Mouse (Mus musculus) heart, adult 9 months (tissue): ENCODE data around the gene Gm10570.

Source experiments
- DNase-seq, 2 experiments: peaks; one replicate each; pipeline ENCODE4 v3.0.0; 2022; ENCODE audit warnings: low spot score in 2 of 2

Gene Gm10570

DNA sequence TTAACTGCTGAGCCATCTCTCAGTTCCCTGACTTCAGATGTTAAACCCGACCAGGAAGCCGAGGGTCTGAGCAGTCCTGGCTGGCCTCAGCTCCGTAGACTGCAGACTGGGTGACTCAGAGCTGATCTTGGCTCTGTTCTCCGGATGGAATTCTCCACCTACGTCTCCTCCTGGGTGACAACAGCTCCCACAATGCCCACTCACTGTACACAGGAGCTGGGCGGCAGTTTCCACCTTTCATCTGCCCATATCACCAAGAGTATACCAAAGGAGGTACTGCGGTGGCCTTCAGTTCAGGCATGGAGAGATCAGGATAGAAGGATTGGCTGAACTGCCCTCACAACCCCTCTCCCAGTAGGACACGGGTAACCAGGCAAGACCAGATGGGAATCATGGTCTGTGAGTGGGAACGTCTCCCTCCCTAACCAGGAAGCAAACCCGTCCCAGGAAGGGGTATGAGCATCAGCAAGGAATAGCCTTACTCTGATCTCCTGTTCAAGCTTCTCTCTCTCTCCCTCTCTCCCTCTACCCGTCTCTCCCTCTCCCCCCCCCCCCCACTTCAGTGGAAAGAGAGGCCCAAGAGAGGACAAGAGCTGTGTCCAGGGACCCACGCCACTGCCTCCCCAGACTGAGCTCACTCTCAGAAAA lies 34.7 kb downstream of the Gm10570 start:
- DNase-seq, result no peak

DNA sequence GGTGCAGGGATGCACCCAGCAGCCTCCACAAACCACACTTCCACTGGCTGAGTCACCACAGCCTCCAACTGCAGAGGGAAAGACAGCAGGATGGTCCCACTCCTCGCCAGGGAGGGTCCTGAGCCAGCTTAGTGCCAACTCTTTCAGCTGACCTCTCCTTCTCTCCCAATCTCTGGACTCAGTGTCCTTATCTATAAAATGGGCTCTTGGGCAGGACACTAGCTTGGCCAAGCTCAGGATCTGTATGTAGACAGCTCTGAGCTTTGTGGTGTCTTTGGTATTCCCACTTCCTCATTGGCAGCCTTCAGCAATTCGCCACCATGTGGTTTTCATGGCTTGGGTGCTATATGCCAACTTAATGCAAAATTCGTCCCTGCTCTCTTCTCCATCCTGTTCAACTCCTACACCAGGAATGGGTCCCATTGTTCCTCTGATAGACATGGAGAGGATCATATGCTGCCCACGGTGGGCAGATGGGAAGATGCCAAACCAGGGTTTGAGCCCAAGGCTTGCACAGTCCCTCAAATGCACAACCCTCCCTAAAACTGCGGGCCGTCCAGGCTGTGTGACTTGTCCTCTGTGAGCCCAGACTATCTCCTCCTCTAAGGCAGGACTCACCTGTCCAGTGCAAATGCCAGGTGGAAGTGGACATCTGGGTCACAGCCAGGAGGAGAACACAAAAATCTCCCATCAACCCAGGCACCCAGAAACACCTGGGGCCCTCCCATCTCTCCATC lies 37.7 kb downstream of the Gm10570 start:
- no peak for DNase-seq

DNA sequence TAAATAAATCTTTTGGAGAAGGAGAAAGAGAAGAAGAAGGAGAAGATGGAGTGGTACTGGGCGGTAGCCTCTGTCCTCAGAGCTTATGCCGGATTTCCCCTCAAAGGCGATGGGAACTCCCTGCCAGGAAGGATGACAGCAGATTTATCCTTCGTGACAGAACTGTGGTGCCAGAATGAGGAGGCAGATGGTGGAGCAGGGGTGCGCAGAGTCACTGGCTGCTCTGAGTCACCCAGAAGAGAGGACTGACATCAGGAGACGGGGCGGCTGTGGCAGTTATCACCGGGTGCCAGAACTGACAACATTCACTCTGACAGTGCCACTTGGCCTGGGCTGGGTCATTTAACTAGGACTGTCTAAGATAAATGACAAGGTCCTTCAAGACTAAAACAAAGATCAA lies 38.4 kb downstream of the Gm10570 start:
- DNase-seq, result no peak

GRCm38 (mm10) chr4:130268736-130269135 lies 39.7 kb downstream of the Gm10570 start:
- DNase-seq, result no peak

- no peak for DNase-seq
Observed at GRCm38 (mm10) chr4:130267069-130267468, 41.4 kb downstream of the Gm10570 start.

DNA sequence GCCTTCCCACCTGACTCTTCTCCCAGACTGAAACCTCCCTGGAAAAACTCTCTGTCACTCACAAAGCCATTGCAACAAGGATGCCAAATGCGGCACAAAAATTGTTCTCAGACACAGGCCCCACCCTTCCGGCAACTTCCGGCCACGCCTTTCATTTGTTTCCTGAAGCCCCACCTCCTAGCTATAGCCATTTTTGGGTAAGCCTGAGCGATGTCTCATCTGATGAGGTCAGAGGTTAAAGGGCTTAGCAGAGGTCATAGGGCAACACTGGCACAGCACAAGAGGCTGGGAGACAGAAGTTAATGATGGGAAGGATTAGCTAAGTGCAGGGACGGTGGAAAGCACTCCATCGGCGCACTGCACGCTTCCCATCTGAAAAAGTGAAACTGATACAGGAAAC lies 41.9 kb downstream of the Gm10570 start:
- DNase-seq, result peak in 1 of 2 experiments; percentile 6

DNA sequence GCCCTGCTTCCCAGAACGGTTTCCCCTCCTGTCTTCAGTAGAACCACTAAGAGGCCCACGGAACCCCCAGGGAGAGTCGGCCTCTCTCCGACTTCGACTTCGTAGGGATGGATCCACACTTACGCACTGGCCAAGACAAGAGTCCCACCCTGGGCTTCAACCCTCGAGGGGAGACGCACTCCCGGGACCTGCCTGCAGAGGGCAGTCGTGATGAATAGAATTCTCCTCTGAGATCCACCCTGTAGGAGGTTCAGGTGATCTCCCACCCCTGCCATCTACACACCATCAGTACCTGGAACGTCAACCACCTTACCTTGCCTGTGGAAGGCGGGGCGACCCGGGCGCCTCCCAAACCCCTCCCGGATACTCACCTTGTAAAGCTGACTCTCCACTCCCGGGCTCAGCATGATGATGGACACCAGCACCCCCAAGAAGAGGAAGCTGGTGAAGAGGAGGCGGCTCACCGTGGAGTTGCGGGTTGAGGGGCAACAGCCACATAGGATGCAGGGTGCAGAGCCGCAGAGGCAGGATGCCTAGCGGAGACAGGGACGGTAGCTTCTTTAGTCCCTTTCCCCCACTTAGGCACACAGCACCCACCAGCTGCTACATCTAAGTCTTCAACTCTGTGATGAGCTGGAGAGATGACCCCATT lies 43.6 kb downstream of the Gm10570 start:
- peak; percentile 21 to 33 for DNase-seq

GRCm38 (mm10) chr4:130264131-130264530 lies 44.3 kb downstream of the Gm10570 start:
- no peak for DNase-seq

GRCm38 (mm10) chr4:130260406-130260805 lies 48.1 kb downstream of the Gm10570 start:
- no peak for DNase-seq
